Mouse (Mus musculus) neural tube, embryonic 11.5 days (tissue): Measurements from ENCODE around the gene Med28. TPM values are rescaled to one million over a fixed set of nuclear protein-coding genes. Genes with fewer than 3 reads are reported as not detected.

Source experiments
- ATAC-seq: fragments of 200-750 bp; cut with Nextera tagmentation; 2 replicates; pipeline ENCODE4 v1.8.0; 2017; ENCODE audit warnings: moderate number of reproducible peaks, mild to moderate bottlenecking, moderate TSS enrichment, moderate library complexity; ENCODE audit not compliant: insufficient read depth, low FRiP score, low TSS enrichment
- DNase-seq: peaks from one replicate; pipeline ENCODE4 v3.0.0-alpha.2; 2015; ENCODE audit warnings: low spot score
- H3K27ac ChIP-seq: fragments of 300-500 bp; sonication (generic); 2 replicates; pipeline ENCODE4 v1.5.1; 2014; ENCODE audit warnings: low read depth, mild to moderate bottlenecking, low read length
- H3K27me3 ChIP-seq: fragments of 300-500 bp; sonication (generic); 2 replicates; pipeline ENCODE4 v1.6.1; 2014; ENCODE audit warnings: mild to moderate bottlenecking, low read length, mixed read lengths; ENCODE audit not compliant: control insufficient read depth, insufficient read depth
- H3K36me3 ChIP-seq: fragments of 300-500 bp; sonication (generic); 2 replicates; pipeline ENCODE4 v1.6.1; 2014; ENCODE audit warnings: mild to moderate bottlenecking, low read length, moderate library complexity, mixed read lengths; ENCODE audit not compliant: control insufficient read depth, insufficient read depth
- H3K4me1 ChIP-seq: fragments of 300-500 bp; sonication (generic); 2 replicates; pipeline ENCODE4 v1.6.1; 2014; ENCODE audit warnings: low read length, mixed read lengths; ENCODE audit not compliant: control insufficient read depth, insufficient read depth
- H3K4me2 ChIP-seq: fragments of 300-500 bp; sonication (generic); 2 replicates; pipeline ENCODE4 v1.6.1; 2014; ENCODE audit warnings: low read depth, mild to moderate bottlenecking, moderate library complexity
- H3K4me3 ChIP-seq: fragments of 300-500 bp; sonication (generic); 2 replicates; pipeline ENCODE4 v1.5.1; 2014; ENCODE audit warnings: low read depth, low read length
- H3K9ac ChIP-seq: fragments of 300-500 bp; sonication (generic); 2 replicates; pipeline ENCODE4 v1.6.1; 2014; ENCODE audit warnings: mild to moderate bottlenecking, low read length
- H3K9me3 ChIP-seq: fragments of 300-500 bp; sonication (generic); 2 replicates; pipeline ENCODE4 v1.6.1; 2016; ENCODE audit warnings: low read length; ENCODE audit not compliant: control insufficient read depth
- WGBS: fragments of 180-500 bp; shearing (Covaris S2); extraction: QIAGEN DNeasy Blood & Tissue Kit; methylation state at CpG from one replicate; pipeline ENCODE4 v1.1.7; 2014; 5-methylcytosine and 5-hydroxymethylcytosine counted together
- polyA plus RNA-seq: library from polyadenylated mRNA; unstranded; fragments of >200 nt; fragmentation: Nextera tagmentation; extraction: Ambion mirVana; gene quantifications from 2 replicates; pipeline ENCODE4 v1.2.1, GENCODE M21; 2014

Med28 gene
- polyA plus RNA-seq: 281 and 285 TPM in 2 replicates

- Histone ChIP-seq H3K36me3 (no peaks in the 10 kb centered on the region), H3K4me3 (peak within 1 kb of the TSS; percentile 69), H3K9me3 (no peaks in the 10 kb centered on the region), H3K9ac (peak within 1 kb of the TSS; percentile 70), H3K27me3 (no peaks in the 10 kb centered on the region), H3K4me2 (peak within 1 kb of the TSS; percentile 75), H3K27ac (0 out of 2 replicates have a peak within 1 kb of the TSS, but pooled peaks have one; percentile 49), H3K4me1 (peaks cover 3% of the 10 kb centered on the region; the same call in 1 of the 2 replicates)
- 2% methylated on average over 56 of the region's 56 CpGs for WGBS
- peak; percentile 94 for DNase-seq
- peak; percentile 96 for ATAC-seq
Observed at GRCm38 (mm10) chr5:45519960-45520808, at the start of gene Med28. TSS of gene Med28 (plus strand) at chr5:45520229.

DNA sequence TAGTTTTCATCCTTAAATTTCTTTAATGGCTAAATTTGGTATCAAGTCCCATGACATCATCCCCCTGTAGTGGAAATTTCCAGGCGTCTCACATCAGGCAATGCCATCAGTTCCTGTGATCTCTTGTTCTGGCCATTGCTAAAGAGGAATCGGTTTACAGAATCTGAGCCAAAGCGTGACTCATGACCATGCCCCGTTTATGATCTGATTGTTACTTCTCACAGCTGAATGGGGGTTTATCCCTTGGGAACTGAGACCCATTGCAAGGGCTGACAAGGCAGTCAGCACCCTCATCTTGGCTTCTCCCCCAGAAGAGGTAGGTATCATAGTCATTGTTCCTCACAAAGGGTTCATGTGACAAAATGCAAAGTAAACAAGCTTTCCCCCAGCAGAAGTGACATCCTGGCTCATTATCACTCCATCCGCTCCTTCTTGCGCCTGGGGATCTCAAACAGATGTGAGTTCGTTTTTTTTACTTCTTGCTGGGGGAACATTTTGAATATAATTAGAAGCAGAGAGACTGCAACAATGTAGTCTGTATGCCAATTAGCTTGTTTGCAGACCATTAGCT lies 47.1 kb upstream of the Med28 start:
- no peak overlapping the region for H3K4me2 ChIP-seq
- no peaks in the 10 kb centered on the region for H3K4me1 ChIP-seq
- H3K27ac ChIP-seq: no peak overlapping the region
- H3K9ac ChIP-seq: no peak overlapping the region
- DNase-seq: no peak
- ATAC-seq: no peak
- H3K9me3 ChIP-seq: no peaks in the 10 kb centered on the region
- WGBS: 64% methylated on average over 7 of the region's 7 CpGs
- H3K27me3 ChIP-seq: no peaks in the 10 kb centered on the region
- no peaks in the 10 kb centered on the region for H3K36me3 ChIP-seq
- H3K4me3 ChIP-seq: no peak overlapping the region

GRCm38 (mm10) chr5:45473521-45473920 lies 46.5 kb upstream of the Med28 start:
- Histone ChIP-seq H3K4me1 (no peaks in the 10 kb centered on the region), H3K9me3 (no peaks in the 10 kb centered on the region), H3K4me3 (no peak overlapping the region), H3K27ac (no peak overlapping the region), H3K36me3 (no peaks in the 10 kb centered on the region), H3K4me2 (no peak overlapping the region), H3K27me3 (no peaks in the 10 kb centered on the region), H3K9ac (no peak overlapping the region)
- 91% methylated on average over 1 of the region's 1 CpGs for WGBS
- DNase-seq: no peak
- ATAC-seq: no peak

DNA sequence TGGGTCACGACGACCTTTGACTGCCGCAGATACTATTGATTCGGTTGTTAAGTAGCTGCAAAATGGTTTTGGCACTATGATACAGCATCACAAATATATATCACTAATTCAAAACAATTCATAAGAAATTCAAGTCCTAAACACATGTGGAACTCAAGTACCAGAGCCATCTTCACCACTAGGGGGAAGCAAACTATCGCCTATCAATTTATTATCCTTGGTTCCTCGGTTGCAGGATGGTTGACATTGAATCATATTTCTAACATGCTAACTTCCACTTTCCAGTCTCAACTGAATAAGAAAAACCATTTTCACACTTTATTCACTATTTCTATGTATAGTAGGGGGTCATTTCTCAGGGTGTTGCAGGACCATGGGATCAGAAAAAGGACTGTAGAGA lies 45.8 kb upstream of the Med28 start:
- WGBS: 26% methylated on average over 6 of the region's 6 CpGs
- ATAC-seq: no peak
- no peak overlapping the region for H3K9ac ChIP-seq
- no peaks in the 10 kb centered on the region for H3K36me3 ChIP-seq
- no peak overlapping the region for H3K4me3 ChIP-seq
- DNase-seq: peak; percentile 30
- H3K4me1 ChIP-seq: no peaks in the 10 kb centered on the region
- no peak overlapping the region for H3K4me2 ChIP-seq
- no peaks in the 10 kb centered on the region for H3K9me3 ChIP-seq
- no peaks in the 10 kb centered on the region for H3K27me3 ChIP-seq
- H3K27ac ChIP-seq: no peak overlapping the region

DNA sequence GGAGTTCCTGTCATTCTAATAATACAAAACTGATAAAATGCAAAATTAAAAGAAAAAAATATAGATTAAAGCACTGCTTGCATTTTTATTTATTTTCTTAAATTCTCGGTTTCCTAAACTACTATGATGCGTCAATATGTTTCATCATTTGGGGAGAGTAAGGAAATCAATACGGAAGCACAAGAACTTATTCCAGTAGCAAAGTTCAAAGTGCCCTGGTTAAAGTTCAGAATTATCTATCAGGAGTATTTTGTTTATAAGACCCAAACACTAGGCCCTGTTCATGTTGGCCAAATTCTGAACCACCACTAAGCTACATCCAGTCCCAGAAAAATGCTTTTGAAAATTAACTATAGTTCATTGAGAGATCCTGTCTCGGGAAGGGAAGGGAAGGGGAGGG lies 45.3 kb upstream of the Med28 start:
- Histone ChIP-seq H3K27ac (no peak overlapping the region), H3K9ac (no peak overlapping the region), H3K9me3 (no peaks in the 10 kb centered on the region), H3K36me3 (no peaks in the 10 kb centered on the region), H3K4me2 (no peak overlapping the region), H3K27me3 (no peaks in the 10 kb centered on the region), H3K4me3 (no peak overlapping the region), H3K4me1 (no peaks in the 10 kb centered on the region)
- 76% methylated on average over 3 of the region's 4 CpGs for WGBS
- no peak for DNase-seq
- no peak for ATAC-seq

GRCm38 (mm10) chr5:45475771-45476170 lies 44.3 kb upstream of the Med28 start:
- Histone ChIP-seq H3K27me3 (no peaks in the 10 kb centered on the region), H3K9ac (no peak overlapping the region), H3K36me3 (no peaks in the 10 kb centered on the region), H3K9me3 (no peaks in the 10 kb centered on the region), H3K4me1 (no peaks in the 10 kb centered on the region), H3K4me3 (no peak overlapping the region), H3K4me2 (no peak overlapping the region), H3K27ac (no peak overlapping the region)
- 93% methylated on average over 5 of the region's 5 CpGs for whole genome bisulfite sequencing
- DNase-seq (no peak), ATAC-seq (no peak)

DNA sequence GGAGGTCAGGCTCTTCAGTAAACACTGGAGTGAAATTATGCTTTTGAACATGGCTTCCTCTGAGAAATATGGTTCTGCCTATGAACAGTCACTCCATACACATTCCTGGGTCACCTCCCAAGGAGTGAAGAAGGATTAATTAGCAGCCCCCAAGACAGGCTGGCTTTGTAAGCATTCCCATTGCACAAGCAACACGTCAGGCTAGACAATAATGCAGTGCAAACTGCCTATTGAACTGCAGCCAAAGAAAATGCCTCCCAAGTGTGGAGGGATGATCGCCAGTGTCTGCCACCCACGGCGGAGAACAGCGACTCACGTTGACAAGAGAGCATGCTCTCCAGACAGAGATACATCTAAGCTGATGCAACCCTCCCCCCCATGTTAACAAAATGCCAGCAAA lies 43.7 kb upstream of the Med28 start:
- Histone ChIP-seq H3K4me3 (no peak overlapping the region), H3K9me3 (no peaks in the 10 kb centered on the region), H3K27me3 (no peaks in the 10 kb centered on the region), H3K27ac (no peak overlapping the region), H3K4me1 (no peaks in the 10 kb centered on the region), H3K9ac (no peak overlapping the region), H3K4me2 (no peak overlapping the region), H3K36me3 (no peaks in the 10 kb centered on the region)
- ATAC-seq (no peak), DNase-seq (no peak)
- WGBS: 59% methylated on average over 6 of the region's 6 CpGs

DNA sequence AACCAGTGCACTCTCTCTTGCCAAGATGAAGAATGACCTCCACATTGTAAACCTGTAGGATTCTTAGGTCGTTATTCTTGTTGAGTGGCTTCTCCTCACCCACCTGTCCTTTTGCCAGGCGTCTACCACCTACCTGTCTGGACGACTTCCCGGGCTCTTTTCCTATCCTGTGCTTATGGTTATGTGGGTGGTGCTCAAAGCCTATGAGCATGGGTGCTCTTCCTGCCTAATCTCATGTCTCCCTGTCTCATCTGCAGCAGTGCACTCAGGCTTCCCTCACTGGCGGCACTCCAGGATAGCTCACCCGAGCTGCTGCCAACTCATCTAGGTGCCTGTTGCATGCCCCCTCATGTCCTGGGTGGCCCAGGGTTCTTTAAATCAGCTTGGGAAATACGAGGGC lies 42.4 kb upstream of the Med28 start:
- no peak overlapping the region for H3K4me3 ChIP-seq
- H3K4me2 ChIP-seq: no peak overlapping the region
- DNase-seq (no peak), ATAC-seq (no peak)
- no peaks in the 10 kb centered on the region for H3K9me3 ChIP-seq
- no peaks in the 10 kb centered on the region for H3K27me3 ChIP-seq
- 82% methylated on average over 7 of the region's 7 CpGs for WGBS
- H3K36me3 ChIP-seq: no peaks in the 10 kb centered on the region
- H3K9ac ChIP-seq: no peak overlapping the region
- H3K4me1 ChIP-seq: no peaks in the 10 kb centered on the region
- no peak overlapping the region for H3K27ac ChIP-seq

DNA sequence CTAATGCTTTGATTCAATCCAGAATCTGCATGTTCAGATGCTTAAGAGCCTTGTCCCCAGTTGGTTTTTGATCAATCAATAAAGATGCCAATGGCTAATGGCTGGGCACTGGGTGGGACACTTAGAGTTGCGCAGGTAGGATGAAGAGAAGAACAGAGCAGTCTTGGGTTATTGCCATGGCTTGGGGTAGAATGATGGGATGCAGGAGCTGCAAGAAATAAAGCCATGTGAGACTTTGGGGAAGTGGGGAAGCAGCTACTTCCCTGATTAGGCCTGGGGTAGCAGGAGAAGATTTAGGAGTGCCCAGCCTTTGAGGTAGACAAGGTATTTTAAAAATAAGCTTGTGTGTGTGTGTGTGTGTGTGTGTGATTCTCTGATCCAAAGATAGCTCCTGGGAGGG lies 40.0 kb upstream of the Med28 start:
- H3K4me2 ChIP-seq: no peak overlapping the region
- DNase-seq (no peak), ATAC-seq (no peak)
- no peak overlapping the region for H3K27ac ChIP-seq
- H3K4me3 ChIP-seq: no peak overlapping the region
- H3K4me1 ChIP-seq: no peaks in the 10 kb centered on the region
- 91% methylated on average over 1 of the region's 1 CpGs for WGBS
- no peaks in the 10 kb centered on the region for H3K27me3 ChIP-seq
- no peaks in the 10 kb centered on the region for H3K9me3 ChIP-seq
- H3K36me3 ChIP-seq: no peaks in the 10 kb centered on the region
- no peak overlapping the region for H3K9ac ChIP-seq
